Mouse (Mus musculus): ENCODE measurements around the gene Olfr71. TPM values are rescaled to one million over a fixed set of nuclear protein-coding genes. Genes with fewer than 3 reads are reported as not detected.

Gene Olfr71
- polyA plus RNA-seq, 1 experiment from 2014 or later = not detected

DNA sequence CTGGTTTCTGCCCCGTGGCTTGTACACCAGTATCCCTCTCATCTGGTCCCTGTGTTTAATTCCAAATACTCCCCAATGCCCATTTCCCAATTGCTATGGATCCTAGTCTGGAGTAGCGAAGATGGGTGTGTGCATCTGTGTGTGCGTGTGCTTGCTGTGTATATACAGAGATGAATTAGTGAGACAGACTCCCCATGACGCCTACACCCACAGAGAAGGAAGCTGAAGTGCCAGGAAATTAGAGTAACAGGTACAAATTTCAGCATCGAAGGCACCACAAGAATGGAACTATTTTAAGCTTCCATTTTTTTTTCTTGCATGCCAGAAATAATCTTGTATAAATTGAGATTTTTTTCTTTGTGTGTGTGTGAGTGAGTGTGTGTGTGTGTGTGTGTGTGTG lies 19.0 kb downstream of the Olfr71 start:
- Histone ChIP-seq H3K4me3 (ENCODE audit: low read depth, low read length) (no peak overlapping the region), H3K36me3 (replicated peaks; ENCODE audit: insufficient read depth, low read length) (no peaks in the 10 kb centered on the region), H3K9ac (replicated peaks) (no peak overlapping the region), H3K4me1 (ENCODE audit: insufficient read depth) (peaks cover 11% of the 10 kb centered on the region), H3K27ac (ENCODE audit: low read depth) (no peak overlapping the region), H3K4me2 (ENCODE audit: low read depth, low read length) (no peak overlapping the region), H3K27me3 (ENCODE audit: insufficient read depth, low read length) (no peaks in the 10 kb centered on the region), H3K9me3 (ENCODE audit: low read length) (no peaks in the 10 kb centered on the region)
- DNase-seq (no peak), ATAC-seq (no peak)
- WGBS (ENCODE audit: insufficient replicate concordance) = 59% methylated on average over 5 of the region's 5 CpGs
- TF ChIP-seq CTCF (IDR thresholded peaks at IDR 0.05; ENCODE audit: low read depth) = no peak
- no peak for TF ChIP-seq EP300 (IDR thresholded peaks at IDR 0.05; ENCODE audit: low read depth)

- ATAC-seq = no peak
- no peak overlapping the region for H3K9ac ChIP-seq (replicated peaks)
- H3K36me3 ChIP-seq (replicated peaks; ENCODE audit: insufficient read depth, low read length) = no peaks in the 10 kb centered on the region
- H3K9me3 ChIP-seq (ENCODE audit: low read length) = no peaks in the 10 kb centered on the region
- no peak overlapping the region for H3K4me3 ChIP-seq (ENCODE audit: low read depth, low read length)
- H3K27me3 ChIP-seq (ENCODE audit: insufficient read depth, low read length) = no peaks in the 10 kb centered on the region
- no peak for TF ChIP-seq EP300 (IDR thresholded peaks at IDR 0.05; ENCODE audit: low read depth)
- no peak for TF ChIP-seq CTCF (IDR thresholded peaks at IDR 0.05; ENCODE audit: low read depth)
- 88% methylated on average over 17 of the region's 17 CpGs for WGBS (ENCODE audit: insufficient replicate concordance)
- H3K4me1 ChIP-seq (ENCODE audit: insufficient read depth) = peaks cover 11% of the 10 kb centered on the region
- no peak overlapping the region for H3K4me2 ChIP-seq (ENCODE audit: low read depth, low read length)
- H3K27ac ChIP-seq (ENCODE audit: low read depth) = no peak overlapping the region
- DNase-seq = no peak
Observed at GRCm38 (mm10) chr4:43690021-43690420, 20.0 kb downstream of the Olfr71 start.

DNA sequence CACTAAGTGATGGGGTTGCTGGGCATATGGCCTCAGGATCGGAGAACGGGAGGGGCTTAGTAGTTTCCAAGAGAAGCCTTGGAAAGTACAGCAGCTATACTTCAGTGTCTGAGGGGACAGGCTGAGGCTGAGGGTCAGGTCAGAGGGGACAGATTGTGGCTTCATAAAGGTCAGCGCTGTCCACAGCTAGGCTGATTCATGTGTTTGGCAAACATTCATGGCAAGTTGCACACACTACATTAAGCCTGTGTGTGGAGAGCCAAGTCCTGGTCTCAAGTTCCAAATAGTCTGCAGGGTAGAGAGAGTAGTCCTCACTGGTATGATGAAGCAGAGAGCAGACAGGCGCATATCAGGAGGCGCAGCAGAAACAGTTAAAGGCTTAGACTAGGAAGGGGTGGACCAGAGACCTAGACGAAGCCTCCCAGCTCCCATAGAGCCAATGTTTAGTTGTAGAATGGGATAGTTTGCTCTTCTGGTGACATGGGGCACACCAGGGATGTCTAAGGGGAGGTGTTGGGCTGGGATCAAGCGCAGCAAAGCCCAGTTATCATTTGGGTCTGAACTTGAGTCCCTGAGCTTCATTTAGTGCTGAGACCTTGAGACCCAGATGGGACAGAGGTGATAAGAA lies 30.5 kb downstream of the Olfr71 start:
- H3K9ac ChIP-seq (replicated peaks) = no peak overlapping the region
- H3K36me3 ChIP-seq (replicated peaks; ENCODE audit: insufficient read depth, low read length) = no peaks in the 10 kb centered on the region
- no peak overlapping the region for H3K4me3 ChIP-seq (ENCODE audit: low read depth, low read length)
- ATAC-seq (no peak), DNase-seq (no peak)
- H3K9me3 ChIP-seq (ENCODE audit: low read length) = no peaks in the 10 kb centered on the region
- no peaks in the 10 kb centered on the region for H3K4me1 ChIP-seq (ENCODE audit: insufficient read depth)
- no peak overlapping the region for H3K4me2 ChIP-seq (ENCODE audit: low read depth, low read length)
- no peak overlapping the region for H3K27ac ChIP-seq (ENCODE audit: low read depth)
- H3K27me3 ChIP-seq (ENCODE audit: insufficient read depth, low read length) = no peaks in the 10 kb centered on the region
- TF ChIP-seq EP300 (IDR thresholded peaks at IDR 0.05; ENCODE audit: low read depth) (no peak), CTCF (IDR thresholded peaks at IDR 0.05; ENCODE audit: low read depth) (no peak)
- 80% methylated on average over 7 of the region's 7 CpGs for WGBS (ENCODE audit: insufficient replicate concordance)

- ATAC-seq = no peak
- H3K27ac ChIP-seq (ENCODE audit: low read depth) = no peak overlapping the region
- no peak for DNase-seq
- H3K4me1 ChIP-seq (ENCODE audit: insufficient read depth) = no peaks in the 10 kb centered on the region
- no peaks in the 10 kb centered on the region for H3K27me3 ChIP-seq (ENCODE audit: insufficient read depth, low read length)
- TF ChIP-seq CTCF (IDR thresholded peaks at IDR 0.05; ENCODE audit: low read depth) = no peak
- TF ChIP-seq EP300 (IDR thresholded peaks at IDR 0.05; ENCODE audit: low read depth) = no peak
- H3K9me3 ChIP-seq (ENCODE audit: low read length) = no peaks in the 10 kb centered on the region
- H3K4me3 ChIP-seq (ENCODE audit: low read depth, low read length) = no peak overlapping the region
- no peak overlapping the region for H3K4me2 ChIP-seq (ENCODE audit: low read depth, low read length)
- no peak overlapping the region for H3K9ac ChIP-seq (replicated peaks)
- no peaks in the 10 kb centered on the region for H3K36me3 ChIP-seq (replicated peaks; ENCODE audit: insufficient read depth, low read length)
- WGBS (ENCODE audit: insufficient replicate concordance) = 81% methylated on average over 6 of the region's 6 CpGs
Observed at GRCm38 (mm10) chr4:43678541-43678940, 31.5 kb downstream of the Olfr71 start.

GRCm38 (mm10) chr4:43675608-43676007 lies 34.4 kb downstream of the Olfr71 start:
- Histone ChIP-seq H3K4me2 (ENCODE audit: low read depth, low read length) (no peak overlapping the region), H3K36me3 (replicated peaks; ENCODE audit: insufficient read depth, low read length) (no peaks in the 10 kb centered on the region), H3K9me3 (ENCODE audit: low read length) (no peaks in the 10 kb centered on the region), H3K4me1 (ENCODE audit: insufficient read depth) (no peaks in the 10 kb centered on the region), H3K4me3 (ENCODE audit: low read depth, low read length) (no peak overlapping the region), H3K27ac (ENCODE audit: low read depth) (no peak overlapping the region), H3K9ac (replicated peaks) (no peak overlapping the region; the same call in 1 of the 2 replicates), H3K27me3 (ENCODE audit: insufficient read depth, low read length) (no peaks in the 10 kb centered on the region)
- WGBS (ENCODE audit: insufficient replicate concordance) = 61% methylated on average over 4 of the region's 4 CpGs
- ATAC-seq = no peak
- TF ChIP-seq CTCF (IDR thresholded peaks at IDR 0.05; ENCODE audit: low read depth) (no peak), EP300 (IDR thresholded peaks at IDR 0.05; ENCODE audit: low read depth) (no peak)
- DNase-seq = no peak

GRCm38 (mm10) chr4:43674974-43675373 lies 35.1 kb downstream of the Olfr71 start:
- Histone ChIP-seq H3K4me2 (ENCODE audit: low read depth, low read length) (no peak overlapping the region), H3K36me3 (replicated peaks; ENCODE audit: insufficient read depth, low read length) (no peaks in the 10 kb centered on the region), H3K9ac (replicated peaks) (no peak overlapping the region), H3K4me3 (ENCODE audit: low read depth, low read length) (no peak overlapping the region), H3K27me3 (ENCODE audit: insufficient read depth, low read length) (no peaks in the 10 kb centered on the region), H3K9me3 (ENCODE audit: low read length) (no peaks in the 10 kb centered on the region), H3K27ac (ENCODE audit: low read depth) (no peak overlapping the region), H3K4me1 (ENCODE audit: insufficient read depth) (no peaks in the 10 kb centered on the region)
- ATAC-seq (no peak), DNase-seq (no peak)
- TF ChIP-seq CTCF (IDR thresholded peaks at IDR 0.05; ENCODE audit: low read depth) (no peak), EP300 (IDR thresholded peaks at IDR 0.05; ENCODE audit: low read depth) (no peak)
- 49% methylated on average over 5 of the region's 5 CpGs for WGBS (ENCODE audit: insufficient replicate concordance)
